Mouse (Mus musculus) heart, embryonic 13.5 days (tissue): ENCODE data around the gene Luzp1. TPM values are rescaled to one million over a fixed set of nuclear protein-coding genes. Genes with fewer than 3 reads are reported as not detected.

Experiments used
- ATAC-seq: fragments of 200-750 bp; cut with Nextera tagmentation; 2 replicates; pipeline ENCODE4 v1.8.0; 2017; ENCODE audit warnings: moderate TSS enrichment; ENCODE audit not compliant: insufficient number of reproducible peaks, low FRiP score, low TSS enrichment; ENCODE audit errors: extremely low read depth
- H3K27ac ChIP-seq: fragments of 300-500 bp; sonication (generic); replicated peaks from 2 replicates; pipeline ENCODE4 v1.5.1; 2015; ENCODE audit warnings: moderate library complexity, mild to moderate bottlenecking, inconsistent platforms
- H3K27me3 ChIP-seq: fragments of 300-500 bp; sonication (generic); replicated peaks from 2 replicates; pipeline ENCODE4 v1.6.1; 2015; ENCODE audit warnings: mild to moderate bottlenecking, inconsistent platforms
- H3K36me3 ChIP-seq: fragments of 300-500 bp; sonication (generic); 2 replicates; pipeline ENCODE4 v1.6.1; 2015; ENCODE audit warnings: mild to moderate bottlenecking, inconsistent platforms
- H3K4me1 ChIP-seq: fragments of 300-500 bp; sonication (generic); 2 replicates; pipeline ENCODE4 v1.6.1; 2015; ENCODE audit warnings: inconsistent platforms
- H3K4me2 ChIP-seq: fragments of 300-500 bp; sonication (generic); 2 replicates; pipeline ENCODE4 v1.6.1; 2015; ENCODE audit warnings: inconsistent platforms, mild to moderate bottlenecking, moderate library complexity
- H3K4me3 ChIP-seq: fragments of 300-500 bp; sonication (generic); 2 replicates; pipeline ENCODE4 v1.5.1; 2015; ENCODE audit warnings: moderate library complexity, mild to moderate bottlenecking, inconsistent platforms
- H3K9ac ChIP-seq: fragments of 300-500 bp; sonication (generic); 2 replicates; pipeline ENCODE4 v1.6.1; 2015; ENCODE audit warnings: inconsistent platforms, mild to moderate bottlenecking, moderate library complexity
- H3K9me3 ChIP-seq: fragments of 300-500 bp; sonication (generic); 2 replicates; pipeline ENCODE4 v1.6.1; 2016; ENCODE audit warnings: inconsistent platforms
- WGBS: fragments of 180-500 bp; shearing (Covaris S2); methylation state at CpG from one replicate; pipeline ENCODE4 v1.1.7; 2015; ENCODE audit warnings: mixed read lengths; 5-methylcytosine and 5-hydroxymethylcytosine counted together
- polyA plus RNA-seq: library from polyadenylated mRNA; unstranded; fragments of >200 nt; fragmentation: Nextera tagmentation; extraction: Ambion mirVana; gene quantifications from 2 replicates; pipeline ENCODE4 v1.2.1, GENCODE M21; 2015

The Luzp1 gene
- polyA plus RNA-seq, 1 experiment from 2014 or later = 89.2 TPM

GRCm38 (mm10) chr4:136463436-136463835, 6.1 kb upstream of the Luzp1 start:
- Histone ChIP-seq H3K36me3 (no peaks in the 10 kb centered on the region), H3K4me2 (peak overlapping the region; percentile 92), H3K9ac (0 out of 2 replicates have a peak overlapping the region, but pooled peaks have one; percentile 6), H3K4me3 (peak overlapping the region; percentile 67), H3K27ac (no peak overlapping the region), H3K27me3 (peaks cover 23% of the 10 kb centered on the region), H3K9me3 (no peaks in the 10 kb centered on the region), H3K4me1 (peaks cover 40% of the 10 kb centered on the region)
- no peak for ATAC-seq
- 26% methylated on average over 9 of the region's 9 CpGs for WGBS

- Histone ChIP-seq H3K9me3 (no peaks in the 10 kb centered on the region), H3K4me3 (no peak overlapping the region), H3K9ac (peak overlapping the region; percentile 71), H3K4me2 (no peak overlapping the region; the same call in 1 of the 2 replicates), H3K27me3 (peaks cover 19% of the 10 kb centered on the region), H3K36me3 (no peaks in the 10 kb centered on the region), H3K4me1 (peaks cover 52% of the 10 kb centered on the region), H3K27ac (peak overlapping the region; percentile 73)
- 32% methylated on average over 4 of the region's 4 CpGs for WGBS
- no peak for ATAC-seq
Measured at GRCm38 (mm10) chr4:136466226-136466625, 3.3 kb upstream of the Luzp1 start.

GRCm38 (mm10) chr4:136468553-136469327, 821 bp upstream of the Luzp1 start:
- peak overlapping the region; percentile 87 for H3K4me3 ChIP-seq
- H3K4me2 ChIP-seq = peak overlapping the region; percentile 74
- ATAC-seq = no peak
- H3K4me1 ChIP-seq = peaks cover 54% of the 10 kb centered on the region
- 0 out of 2 replicates have a peak overlapping the region, but pooled peaks have one; percentile 45 for H3K9ac ChIP-seq
- peak overlapping the region; percentile 98 for H3K27ac ChIP-seq
- peaks cover 7% of the 10 kb centered on the region; the same call in 1 of the 2 replicates for H3K27me3 ChIP-seq
- WGBS = 70% methylated on average over 14 of the region's 14 CpGs
- no peaks in the 10 kb centered on the region for H3K9me3 ChIP-seq
- H3K36me3 ChIP-seq = no peaks in the 10 kb centered on the region

- ATAC-seq = peak; percentile 23; the same call in 1 of the 2 replicates
- Histone ChIP-seq H3K4me2 (peak overlapping the region; percentile 74), H3K9ac (peak overlapping the region; percentile 97), H3K9me3 (no peaks in the 10 kb centered on the region), H3K4me1 (peaks cover 58% of the 10 kb centered on the region), H3K4me3 (peak overlapping the region; percentile 87), H3K27ac (peak overlapping the region; percentile 98), H3K36me3 (no peaks in the 10 kb centered on the region), H3K27me3 (no peaks in the 10 kb centered on the region; the same call in 1 of the 2 replicates)
- WGBS = under 1% methylated on average over 29 of the region's 55 CpGs
Measured at GRCm38 (mm10) chr4:136469941-136470346, 383 bp downstream of the Luzp1 start.

GRCm38 (mm10) chr4:136470347-136471071, 948 bp downstream of the Luzp1 start:
- peak; percentile 25; the same call in 1 of the 2 replicates for ATAC-seq
- Histone ChIP-seq H3K9me3 (no peaks in the 10 kb centered on the region), H3K4me2 (peak overlapping the region; percentile 74), H3K9ac (peak overlapping the region; percentile 97), H3K4me1 (peaks cover 52% of the 10 kb centered on the region), H3K27me3 (no peaks in the 10 kb centered on the region), H3K36me3 (0 out of 2 replicates have a peak, but pooled peaks cover 3% of the 10 kb centered on the region), H3K4me3 (peak overlapping the region; percentile 87), H3K27ac (peak overlapping the region; percentile 98)
- WGBS = under 1% methylated on average over 51 of the region's 58 CpGs

- Histone ChIP-seq H3K4me1 (peaks cover 34% of the 10 kb centered on the region), H3K4me3 (no peak overlapping the region), H3K9ac (no peak overlapping the region), H3K9me3 (no peaks in the 10 kb centered on the region), H3K27ac (no peak overlapping the region), H3K27me3 (no peaks in the 10 kb centered on the region), H3K36me3 (0 out of 2 replicates have a peak, but pooled peaks cover 3% of the 10 kb centered on the region), H3K4me2 (no peak overlapping the region)
- no peak for ATAC-seq
- WGBS = 90% methylated on average over 1 of the region's 1 CpGs
Measured at GRCm38 (mm10) chr4:136476692-136477091, 7.1 kb downstream of the Luzp1 start.

- Histone ChIP-seq H3K9ac (no peak overlapping the region), H3K27me3 (no peaks in the 10 kb centered on the region), H3K4me3 (no peak overlapping the region), H3K27ac (no peak overlapping the region), H3K4me2 (no peak overlapping the region), H3K36me3 (peaks cover 11% of the 10 kb centered on the region), H3K9me3 (peaks cover 4% of the 10 kb centered on the region; the same call in 1 of the 2 replicates), H3K4me1 (peaks cover 7% of the 10 kb centered on the region; the same call in 1 of the 2 replicates)
- ATAC-seq = no peak
- 80% methylated on average over 2 of the region's 2 CpGs for WGBS
Measured at GRCm38 (mm10) chr4:136486549-136486948, 17.0 kb downstream of the Luzp1 start.

- no peak for ATAC-seq
- Histone ChIP-seq H3K4me1 (peaks cover 28% of the 10 kb centered on the region), H3K9me3 (no peaks in the 10 kb centered on the region), H3K4me2 (no peak overlapping the region), H3K27me3 (no peaks in the 10 kb centered on the region), H3K9ac (no peak overlapping the region), H3K27ac (no peak overlapping the region), H3K36me3 (no peaks in the 10 kb centered on the region), H3K4me3 (no peak overlapping the region)
Measured at GRCm38 (mm10) chr4:136495993-136496392, 26.4 kb downstream of the Luzp1 start.

- WGBS = 47% methylated on average over 2 of the region's 2 CpGs
- no peak overlapping the region for H3K4me3 ChIP-seq
- H3K27ac ChIP-seq = peak overlapping the region; percentile 29; the same call in 1 of the 2 replicates
- H3K4me1 ChIP-seq = peaks cover 37% of the 10 kb centered on the region
- no peak overlapping the region for H3K9ac ChIP-seq
- no peak overlapping the region for H3K4me2 ChIP-seq
- H3K36me3 ChIP-seq = no peaks in the 10 kb centered on the region
- H3K27me3 ChIP-seq = no peaks in the 10 kb centered on the region
- ATAC-seq = no peak
- H3K9me3 ChIP-seq = no peaks in the 10 kb centered on the region
Measured at GRCm38 (mm10) chr4:136505426-136506215, 36.1 kb downstream of the Luzp1 start.

GRCm38 (mm10) chr4:136509857-136510256, 40.3 kb downstream of the Luzp1 start:
- Histone ChIP-seq H3K4me3 (no peak overlapping the region), H3K36me3 (no peaks in the 10 kb centered on the region), H3K4me1 (peaks cover 54% of the 10 kb centered on the region), H3K9ac (no peak overlapping the region), H3K9me3 (no peaks in the 10 kb centered on the region), H3K4me2 (no peak overlapping the region), H3K27ac (no peak overlapping the region), H3K27me3 (no peaks in the 10 kb centered on the region)
- 65% methylated on average over 1 of the region's 1 CpGs for WGBS
- no peak for ATAC-seq

GRCm38 (mm10) chr4:136511708-136512107, 42.1 kb downstream of the Luzp1 start:
- peak overlapping the region; percentile 55 for H3K27ac ChIP-seq
- H3K36me3 ChIP-seq = no peaks in the 10 kb centered on the region
- no peak overlapping the region for H3K4me3 ChIP-seq
- H3K9ac ChIP-seq = no peak overlapping the region
- no peaks in the 10 kb centered on the region for H3K9me3 ChIP-seq
- H3K27me3 ChIP-seq = no peaks in the 10 kb centered on the region
- H3K4me2 ChIP-seq = peak overlapping the region; percentile 7; the same call in 1 of the 2 replicates
- 33% methylated on average over 4 of the region's 4 CpGs for WGBS
- ATAC-seq = no peak
- H3K4me1 ChIP-seq = peaks cover 52% of the 10 kb centered on the region
